Mouse (Mus musculus) hindbrain, embryonic 14.5 days (tissue): ENCODE results near the gene Hnf1a. TPM values are rescaled to one million over a fixed set of nuclear protein-coding genes. Genes with fewer than 3 reads are reported as not detected.
A peak's percentile ranks its signal among the peaks of the same experiment; 100 is the strongest.

ENCODE experiments used
- ATAC-seq: fragments of 200-750 bp; cut with Nextera tagmentation; 2 replicates; pipeline ENCODE4 v1.8.0; 2017; ENCODE audit warnings: moderate number of reproducible peaks, mild to moderate bottlenecking, moderate TSS enrichment, moderate library complexity; ENCODE audit not compliant: low FRiP score
- DNase-seq: peaks from one replicate; pipeline ENCODE4 v3.0.0-alpha.2; 2015; ENCODE audit warnings: low spot score
- H3K27ac ChIP-seq: fragments of 300-500 bp; sonication (generic); 2 replicates; pipeline ENCODE4 v1.5.1; 2014; ENCODE audit warnings: mild to moderate bottlenecking, moderate library complexity
- H3K27me3 ChIP-seq: fragments of 300-500 bp; sonication (generic); 2 replicates; pipeline ENCODE4 v1.6.1; 2014; ENCODE audit warnings: mild to moderate bottlenecking, low read length, mixed read lengths; ENCODE audit not compliant: control insufficient read depth, insufficient read depth
- H3K36me3 ChIP-seq: fragments of 300-500 bp; sonication (generic); replicated peaks from 2 replicates; pipeline ENCODE4 v1.6.1; 2014; ENCODE audit not compliant: control insufficient read depth, insufficient read depth
- H3K4me1 ChIP-seq: fragments of 300-500 bp; sonication (generic); replicated peaks from 2 replicates; pipeline ENCODE4 v1.6.1; 2014; ENCODE audit warnings: antibody characterized with exemption, low read length, mixed read lengths; ENCODE audit not compliant: control insufficient read depth, insufficient read depth
- H3K4me2 ChIP-seq: fragments of 300-500 bp; sonication (generic); replicated peaks from 2 replicates; pipeline ENCODE4 v1.6.1; 2014; ENCODE audit warnings: mild to moderate bottlenecking, moderate library complexity
- H3K4me3 ChIP-seq: fragments of 300-500 bp; sonication (generic); replicated peaks from 2 replicates; pipeline ENCODE4 v1.5.1; 2014; ENCODE audit warnings: mild to moderate bottlenecking, low read length
- H3K9ac ChIP-seq: fragments of 300-500 bp; sonication (generic); 2 replicates; pipeline ENCODE4 v1.6.1; 2014
- H3K9me3 ChIP-seq: fragments of 300-500 bp; sonication (generic); 2 replicates; pipeline ENCODE4 v1.6.1; 2016; ENCODE audit warnings: low read length; ENCODE audit not compliant: control insufficient read depth
- WGBS: fragments of 180-500 bp; shearing (Covaris S2); extraction: QIAGEN DNeasy Blood & Tissue Kit; methylation state at CpG from one replicate; pipeline ENCODE4 v1.1.7; 2014; 5-methylcytosine and 5-hydroxymethylcytosine counted together
- polyA plus RNA-seq: library from polyadenylated mRNA; unstranded; fragments of >200 nt; fragmentation: Nextera tagmentation; extraction: Ambion mirVana; gene quantifications from 2 replicates; pipeline ENCODE4 v1.2.1, GENCODE M21; 2014

Hnf1a gene
- polyA plus RNA-seq, 1 experiment from 2014 or later: not detected

GRCm38 (mm10) chr5:114953326-114953725 is 17.6 kb downstream of the Hnf1a start:
- no peaks in the 10 kb centered on the region for H3K4me1 ChIP-seq
- peaks cover 20% of the 10 kb centered on the region for H3K36me3 ChIP-seq
- H3K27ac ChIP-seq: no peak overlapping the region
- DNase-seq: no peak
- no peak for ATAC-seq
- H3K4me3 ChIP-seq: no peak overlapping the region
- no peak overlapping the region for H3K4me2 ChIP-seq
- no peaks in the 10 kb centered on the region for H3K27me3 ChIP-seq
- H3K9ac ChIP-seq: no peak overlapping the region
- 90% methylated on average over 14 of the region's 14 CpGs for WGBS
- H3K9me3 ChIP-seq: no peaks in the 10 kb centered on the region

- H3K36me3 ChIP-seq: peaks cover 38% of the 10 kb centered on the region
- no peak overlapping the region for H3K9ac ChIP-seq
- no peak for DNase-seq
- H3K4me3 ChIP-seq: no peak overlapping the region
- H3K4me2 ChIP-seq: no peak overlapping the region
- no peaks in the 10 kb centered on the region for H3K4me1 ChIP-seq
- peak; percentile 19; the same call in 1 of the 2 replicates for ATAC-seq
- H3K9me3 ChIP-seq: no peaks in the 10 kb centered on the region
- no peak overlapping the region for H3K27ac ChIP-seq
- H3K27me3 ChIP-seq: no peaks in the 10 kb centered on the region
- 85% methylated on average over 21 of the region's 21 CpGs for WGBS
These were observed 19.5 kb downstream of the Hnf1a start for GRCm38 (mm10) chr5:114951279-114951880.

- Histone ChIP-seq H3K9me3 (no peaks in the 10 kb centered on the region), H3K27ac (no peak overlapping the region), H3K4me2 (no peak overlapping the region), H3K4me1 (no peaks in the 10 kb centered on the region), H3K9ac (no peak overlapping the region), H3K36me3 (peaks cover 45% of the 10 kb centered on the region), H3K27me3 (no peaks in the 10 kb centered on the region), H3K4me3 (no peak overlapping the region)
- ATAC-seq: no peak
- 69% methylated on average over 12 of the region's 12 CpGs for WGBS
- no peak for DNase-seq
These were observed 20.2 kb downstream of the Hnf1a start for GRCm38 (mm10) chr5:114950669-114951068.

- Histone ChIP-seq H3K4me3 (no peak overlapping the region), H3K9ac (no peak overlapping the region), H3K9me3 (no peaks in the 10 kb centered on the region), H3K36me3 (peaks cover 47% of the 10 kb centered on the region), H3K4me2 (no peak overlapping the region), H3K27ac (no peak overlapping the region), H3K4me1 (no peaks in the 10 kb centered on the region), H3K27me3 (no peaks in the 10 kb centered on the region)
- DNase-seq (no peak), ATAC-seq (no peak)
- WGBS: 67% methylated on average over 9 of the region's 9 CpGs
These were observed 21.1 kb downstream of the Hnf1a start for GRCm38 (mm10) chr5:114949812-114950211.

- H3K4me2 ChIP-seq: no peak overlapping the region
- no peaks in the 10 kb centered on the region for H3K9me3 ChIP-seq
- H3K27ac ChIP-seq: no peak overlapping the region
- H3K9ac ChIP-seq: no peak overlapping the region
- DNase-seq (no peak), ATAC-seq (no peak)
- no peak overlapping the region for H3K4me3 ChIP-seq
- H3K27me3 ChIP-seq: no peaks in the 10 kb centered on the region
- no peaks in the 10 kb centered on the region for H3K4me1 ChIP-seq
- H3K36me3 ChIP-seq: peaks cover 47% of the 10 kb centered on the region
- 55% methylated on average over 5 of the region's 5 CpGs for WGBS
These were observed 21.6 kb downstream of the Hnf1a start for GRCm38 (mm10) chr5:114949316-114949715.

- peak; percentile 63 for DNase-seq
- ATAC-seq: no peak
- no peaks in the 10 kb centered on the region for H3K4me1 ChIP-seq
- H3K27ac ChIP-seq: no peak overlapping the region
- no peak overlapping the region for H3K4me2 ChIP-seq
- H3K9me3 ChIP-seq: no peaks in the 10 kb centered on the region
- H3K4me3 ChIP-seq: no peak overlapping the region
- H3K27me3 ChIP-seq: no peaks in the 10 kb centered on the region
- 56% methylated on average over 6 of the region's 6 CpGs for WGBS
- H3K36me3 ChIP-seq: peaks cover 47% of the 10 kb centered on the region
- H3K9ac ChIP-seq: no peak overlapping the region
These were observed 22.0 kb downstream of the Hnf1a start for GRCm38 (mm10) chr5:114948891-114949290.

GRCm38 (mm10) chr5:114945072-114945471 is 25.8 kb downstream of the Hnf1a start:
- H3K4me2 ChIP-seq: no peak overlapping the region
- 0 out of 2 replicates have a peak, but pooled peaks cover 5% of the 10 kb centered on the region for H3K4me1 ChIP-seq
- no peak for DNase-seq
- no peak overlapping the region for H3K4me3 ChIP-seq
- peaks cover 43% of the 10 kb centered on the region for H3K36me3 ChIP-seq
- H3K27me3 ChIP-seq: no peaks in the 10 kb centered on the region
- no peak for ATAC-seq
- 95% methylated on average over 10 of the region's 10 CpGs for WGBS
- H3K9ac ChIP-seq: no peak overlapping the region
- H3K9me3 ChIP-seq: no peaks in the 10 kb centered on the region
- H3K27ac ChIP-seq: no peak overlapping the region

GRCm38 (mm10) chr5:114942766-114943130 is 28.1 kb downstream of the Hnf1a start:
- DNase-seq: no peak

GRCm38 (mm10) chr5:114942074-114942765 is 28.7 kb downstream of the Hnf1a start, which contains the start of gene 2210016L21Rik:
2210016L21Rik (plus strand) TSS chr5:114942158.
- H3K36me3 ChIP-seq: peaks cover 16% of the 10 kb centered on the region
- H3K27me3 ChIP-seq: no peaks in the 10 kb centered on the region
- H3K9me3 ChIP-seq: no peaks in the 10 kb centered on the region
- peak; percentile 90 for DNase-seq
- peak within 1 kb of the TSS; percentile 92 for H3K9ac ChIP-seq
- 0 out of 2 replicates have a peak, but pooled peaks cover 5% of the 10 kb centered on the region for H3K4me1 ChIP-seq
- peak; percentile 94 for ATAC-seq
- WGBS: 1% methylated on average over 39 of the region's 39 CpGs
- peak within 1 kb of the TSS; percentile 75 for H3K4me2 ChIP-seq
- peak within 1 kb of the TSS; percentile 87 for H3K27ac ChIP-seq
- H3K4me3 ChIP-seq: peak within 1 kb of the TSS; percentile 80

More at GRCm38 (mm10) chr5:114942766-114943130, 28.1 kb downstream of the Hnf1a start:
- Histone ChIP-seq H3K4me3 (peak overlapping the region; percentile 80), H3K36me3 (peaks cover 22% of the 10 kb centered on the region), H3K9ac (peak overlapping the region; percentile 92), H3K9me3 (no peaks in the 10 kb centered on the region), H3K4me2 (peak overlapping the region; percentile 75), H3K27me3 (no peaks in the 10 kb centered on the region), H3K4me1 (0 out of 2 replicates have a peak, but pooled peaks cover 5% of the 10 kb centered on the region), H3K27ac (peak overlapping the region; percentile 87)
- ATAC-seq: no peak
- WGBS: 32% methylated on average over 4 of the region's 4 CpGs
